Mouse (Mus musculus) c-Kit-positive CD71-negative TER-119-negative erythroid progenitor cells, embryonic 14.5 days (primary cell): Measurements from ENCODE around the gene Pcif1.

Experiments used
- DNase-seq: peaks from one replicate; pipeline ENCODE4 v3.0.0-alpha.2; 2013; ENCODE audit warnings: low read depth

Pcif1 gene

GRCm38 (mm10) chr2:164894048-164894447 is 14.9 kb downstream of the Pcif1 start:
- no peak for DNase-seq

GRCm38 (mm10) chr2:164894644-164895043 is 15.5 kb downstream of the Pcif1 start:
- DNase-seq: no peak

- DNase-seq: no peak
Measured at GRCm38 (mm10) chr2:164895885-164896284, 16.8 kb downstream of the Pcif1 start.

GRCm38 (mm10) chr2:164898008-164898407 is 18.9 kb downstream of the Pcif1 start:
- no peak for DNase-seq

GRCm38 (mm10) chr2:164899034-164899433 is 19.9 kb downstream of the Pcif1 start:
- DNase-seq: no peak

- no peak for DNase-seq
Measured at GRCm38 (mm10) chr2:164899723-164900459, 20.8 kb downstream of the Pcif1 start.

GRCm38 (mm10) chr2:164901380-164901779 is 22.3 kb downstream of the Pcif1 start:
- no peak for DNase-seq

GRCm38 (mm10) chr2:164903496-164903895 is 24.4 kb downstream of the Pcif1 start:
- no peak for DNase-seq

GRCm38 (mm10) chr2:164906071-164906470 is 27.0 kb downstream of the Pcif1 start:
- DNase-seq: no peak

- DNase-seq: no peak
Measured at GRCm38 (mm10) chr2:164907511-164907910, 28.4 kb downstream of the Pcif1 start.

GRCm38 (mm10) chr2:164908011-164908410 is 28.9 kb downstream of the Pcif1 start:
- DNase-seq: no peak

- no peak for DNase-seq
Measured at GRCm38 (mm10) chr2:164909100-164909499, 30.0 kb downstream of the Pcif1 start.

GRCm38 (mm10) chr2:164909542-164909941 is 30.4 kb downstream of the Pcif1 start:
- DNase-seq: peak; percentile 46

GRCm38 (mm10) chr2:164910360-164911061 is 31.4 kb downstream of the Pcif1 start:
- no peak for DNase-seq

- peak; percentile 83 for DNase-seq
Measured at GRCm38 (mm10) chr2:164911086-164912048, 32.3 kb downstream of the Pcif1 start, which contains the start of gene Zfp335. Gene Zfp335 (minus strand): TSS chr2:164911757.

GRCm38 (mm10) chr2:164912151-164912550 is 33.0 kb downstream of the Pcif1 start:
- peak; percentile 24 for DNase-seq

- DNase-seq: no peak
Measured at GRCm38 (mm10) chr2:164912749-164913427, 33.8 kb downstream of the Pcif1 start.

- DNase-seq: peak; percentile 74
Measured at GRCm38 (mm10) chr2:164913428-164913786, 34.3 kb downstream of the Pcif1 start.

GRCm38 (mm10) chr2:164916820-164917219 is 37.7 kb downstream of the Pcif1 start:
- DNase-seq: no peak

- DNase-seq: no peak
Measured at GRCm38 (mm10) chr2:164917371-164917770, 38.3 kb downstream of the Pcif1 start.

GRCm38 (mm10) chr2:164918325-164918724 is 39.2 kb downstream of the Pcif1 start:
- no peak for DNase-seq

GRCm38 (mm10) chr2:164921984-164922383 is 42.9 kb downstream of the Pcif1 start:
- no peak for DNase-seq
